Mouse (Mus musculus) limb, embryonic 15.5 days (tissue): ENCODE data around the gene Pdia5. TPM values are rescaled to one million over a fixed set of nuclear protein-coding genes. Genes with fewer than 3 reads are reported as not detected.

Experiments
- ATAC-seq: fragments of 200-750 bp; cut with Nextera tagmentation; 2 replicates; pipeline ENCODE4 v1.8.0; 2017; ENCODE audit warnings: low read depth, moderate TSS enrichment; ENCODE audit not compliant: insufficient number of reproducible peaks, low FRiP score, low TSS enrichment
- H3K27ac ChIP-seq: fragments of 300-500 bp; sonication (generic); 2 replicates; pipeline ENCODE4 v1.5.1; 2015; ENCODE audit warnings: moderate library complexity, mild to moderate bottlenecking, inconsistent platforms
- H3K27me3 ChIP-seq: fragments of 300-500 bp; sonication (generic); 2 replicates; pipeline ENCODE4 v1.6.1; 2015; ENCODE audit warnings: inconsistent platforms
- H3K36me3 ChIP-seq: fragments of 300-500 bp; sonication (generic); 2 replicates; pipeline ENCODE4 v1.6.1; 2015; ENCODE audit warnings: inconsistent platforms
- H3K4me1 ChIP-seq: fragments of 300-500 bp; sonication (generic); 2 replicates; pipeline ENCODE4 v1.6.1; 2015; ENCODE audit warnings: inconsistent platforms
- H3K4me2 ChIP-seq: fragments of 300-500 bp; sonication (generic); 2 replicates; pipeline ENCODE4 v1.6.1; 2015; ENCODE audit warnings: mild to moderate bottlenecking, inconsistent platforms
- H3K4me3 ChIP-seq: fragments of 300-500 bp; sonication (generic); 2 replicates; pipeline ENCODE4 v1.5.1; 2015; ENCODE audit warnings: mild to moderate bottlenecking, inconsistent platforms
- H3K9ac ChIP-seq: fragments of 300-500 bp; sonication (generic); 2 replicates; pipeline ENCODE4 v1.6.1; 2015; ENCODE audit warnings: inconsistent platforms
- H3K9me3 ChIP-seq: fragments of 300-500 bp; sonication (generic); 2 replicates; pipeline ENCODE4 v1.6.1; 2016; ENCODE audit warnings: inconsistent platforms
- WGBS: fragments of 180-500 bp; shearing (Covaris S2); methylation state at CpG from one replicate; pipeline ENCODE4 v1.1.7; 2015; 5-methylcytosine and 5-hydroxymethylcytosine counted together
- polyA plus RNA-seq: library from polyadenylated mRNA; unstranded; fragments of >200 nt; fragmentation: Nextera tagmentation; extraction: Ambion mirVana; gene quantifications from 2 replicates; pipeline ENCODE4 v1.2.1, GENCODE M21; 2015

Gene Pdia5
- polyA plus RNA-seq, 1 experiment from 2014 or later: 57.2 TPM

- H3K4me3 ChIP-seq: no peak overlapping the region
- H3K27ac ChIP-seq: no peak overlapping the region
- ATAC-seq: no peak
- H3K36me3 ChIP-seq: peaks cover 45% of the 10 kb centered on the region
- no peaks in the 10 kb centered on the region for H3K9me3 ChIP-seq
- H3K4me2 ChIP-seq: no peak overlapping the region
- 78% methylated on average over 7 of the region's 7 CpGs for WGBS
- no peak overlapping the region for H3K9ac ChIP-seq
- H3K27me3 ChIP-seq: no peaks in the 10 kb centered on the region
- no peaks in the 10 kb centered on the region for H3K4me1 ChIP-seq
These were observed 31.1 kb downstream of the Pdia5 start for GRCm38 (mm10) chr16:35459584-35459983.

GRCm38 (mm10) chr16:35458297-35458696 lies 32.4 kb downstream of the Pdia5 start:
- Histone ChIP-seq H3K4me3 (no peak overlapping the region), H3K4me2 (no peak overlapping the region), H3K9ac (no peak overlapping the region), H3K4me1 (no peaks in the 10 kb centered on the region), H3K9me3 (no peaks in the 10 kb centered on the region), H3K27ac (no peak overlapping the region), H3K27me3 (no peaks in the 10 kb centered on the region), H3K36me3 (peaks cover 38% of the 10 kb centered on the region)
- WGBS: 86% methylated on average over 11 of the region's 11 CpGs
- no peak for ATAC-seq

- Histone ChIP-seq H3K27ac (no peak overlapping the region), H3K9me3 (no peaks in the 10 kb centered on the region), H3K27me3 (no peaks in the 10 kb centered on the region), H3K9ac (no peak overlapping the region), H3K4me2 (no peak overlapping the region), H3K4me1 (no peaks in the 10 kb centered on the region), H3K36me3 (peaks cover 41% of the 10 kb centered on the region), H3K4me3 (no peak overlapping the region)
- ATAC-seq: no peak
- WGBS: 64% methylated on average over 8 of the region's 8 CpGs
These were observed 33.2 kb downstream of the Pdia5 start for GRCm38 (mm10) chr16:35457488-35457887.

GRCm38 (mm10) chr16:35457011-35457419 lies 33.7 kb downstream of the Pdia5 start:
- Histone ChIP-seq H3K9me3 (no peaks in the 10 kb centered on the region), H3K27ac (no peak overlapping the region), H3K4me3 (no peak overlapping the region), H3K4me1 (no peaks in the 10 kb centered on the region), H3K36me3 (peaks cover 38% of the 10 kb centered on the region), H3K27me3 (no peaks in the 10 kb centered on the region), H3K9ac (no peak overlapping the region), H3K4me2 (no peak overlapping the region)
- 82% methylated on average over 7 of the region's 7 CpGs for WGBS
- ATAC-seq: no peak

- Histone ChIP-seq H3K4me2 (no peak overlapping the region), H3K36me3 (peaks cover 38% of the 10 kb centered on the region), H3K27me3 (no peaks in the 10 kb centered on the region), H3K4me3 (no peak overlapping the region), H3K9me3 (no peaks in the 10 kb centered on the region), H3K9ac (no peak overlapping the region), H3K4me1 (no peaks in the 10 kb centered on the region), H3K27ac (no peak overlapping the region)
- 88% methylated on average over 9 of the region's 9 CpGs for WGBS
- ATAC-seq: no peak
These were observed 34.4 kb downstream of the Pdia5 start for GRCm38 (mm10) chr16:35456305-35456704.

GRCm38 (mm10) chr16:35455822-35456221 lies 34.9 kb downstream of the Pdia5 start:
- ATAC-seq: no peak
- Histone ChIP-seq H3K27me3 (no peaks in the 10 kb centered on the region), H3K4me1 (no peaks in the 10 kb centered on the region), H3K4me2 (no peak overlapping the region), H3K9me3 (no peaks in the 10 kb centered on the region), H3K4me3 (no peak overlapping the region), H3K9ac (no peak overlapping the region), H3K27ac (no peak overlapping the region), H3K36me3 (peaks cover 34% of the 10 kb centered on the region)
- WGBS: 90% methylated on average over 10 of the region's 10 CpGs

GRCm38 (mm10) chr16:35450018-35450630 lies 40.5 kb downstream of the Pdia5 start:
- H3K9me3 ChIP-seq: no peaks in the 10 kb centered on the region
- H3K4me3 ChIP-seq: no peak overlapping the region
- H3K27ac ChIP-seq: no peak overlapping the region
- H3K36me3 ChIP-seq: peaks cover 23% of the 10 kb centered on the region
- ATAC-seq: no peak
- 93% methylated on average over 16 of the region's 16 CpGs for WGBS
- no peaks in the 10 kb centered on the region for H3K4me1 ChIP-seq
- no peak overlapping the region for H3K9ac ChIP-seq
- H3K4me2 ChIP-seq: no peak overlapping the region
- H3K27me3 ChIP-seq: no peaks in the 10 kb centered on the region

- 94% methylated on average over 4 of the region's 4 CpGs for WGBS
- no peaks in the 10 kb centered on the region for H3K9me3 ChIP-seq
- no peak for ATAC-seq
- no peaks in the 10 kb centered on the region for H3K27me3 ChIP-seq
- H3K4me3 ChIP-seq: no peak overlapping the region
- H3K4me2 ChIP-seq: no peak overlapping the region
- peaks cover 23% of the 10 kb centered on the region for H3K36me3 ChIP-seq
- H3K9ac ChIP-seq: no peak overlapping the region
- no peak overlapping the region for H3K27ac ChIP-seq
- no peaks in the 10 kb centered on the region for H3K4me1 ChIP-seq
These were observed 48.7 kb downstream of the Pdia5 start for GRCm38 (mm10) chr16:35442026-35442415.

- Histone ChIP-seq H3K36me3 (peaks cover 23% of the 10 kb centered on the region), H3K4me1 (no peaks in the 10 kb centered on the region), H3K9me3 (no peaks in the 10 kb centered on the region), H3K27ac (no peak overlapping the region), H3K27me3 (no peaks in the 10 kb centered on the region), H3K4me3 (no peak overlapping the region), H3K9ac (no peak overlapping the region), H3K4me2 (no peak overlapping the region)
- no peak for ATAC-seq
- WGBS: 89% methylated on average over 9 of the region's 9 CpGs
These were observed 49.2 kb downstream of the Pdia5 start for GRCm38 (mm10) chr16:35441346-35442025.

- Histone ChIP-seq H3K27ac (no peak overlapping the region), H3K4me2 (no peak overlapping the region), H3K36me3 (peaks cover 34% of the 10 kb centered on the region), H3K9me3 (no peaks in the 10 kb centered on the region), H3K4me1 (no peaks in the 10 kb centered on the region), H3K27me3 (no peaks in the 10 kb centered on the region), H3K9ac (no peak overlapping the region), H3K4me3 (no peak overlapping the region)
- ATAC-seq: no peak
- 79% methylated on average over 1 of the region's 1 CpGs for WGBS
These were observed 51.6 kb downstream of the Pdia5 start for GRCm38 (mm10) chr16:35439046-35439445.

- H3K9ac ChIP-seq: no peak overlapping the region
- no peak overlapping the region for H3K4me2 ChIP-seq
- no peak overlapping the region for H3K4me3 ChIP-seq
- H3K9me3 ChIP-seq: no peaks in the 10 kb centered on the region
- H3K4me1 ChIP-seq: no peaks in the 10 kb centered on the region
- peaks cover 23% of the 10 kb centered on the region for H3K36me3 ChIP-seq
- H3K27me3 ChIP-seq: no peaks in the 10 kb centered on the region
- no peak overlapping the region for H3K27ac ChIP-seq
- no peak for ATAC-seq
- 76% methylated on average over 4 of the region's 4 CpGs for WGBS
These were observed 59.1 kb downstream of the Pdia5 start for GRCm38 (mm10) chr16:35431608-35432007.

GRCm38 (mm10) chr16:35424926-35425325 lies 65.7 kb downstream of the Pdia5 start:
- Histone ChIP-seq H3K9me3 (no peaks in the 10 kb centered on the region), H3K4me1 (0 out of 2 replicates have a peak, but pooled peaks cover 2% of the 10 kb centered on the region), H3K36me3 (peaks cover 15% of the 10 kb centered on the region), H3K9ac (no peak overlapping the region), H3K27ac (no peak overlapping the region), H3K4me2 (no peak overlapping the region), H3K27me3 (no peaks in the 10 kb centered on the region), H3K4me3 (no peak overlapping the region)
- no peak for ATAC-seq
- WGBS: 88% methylated on average over 4 of the region's 4 CpGs
